Mouse (Mus musculus): ENCODE measurements around the gene Kmo.

Kmo gene

GRCm38 (mm10) chr1:175693429-175693960 is 73.3 kb downstream of the Kmo start:
- DNase-seq (ENCODE audit: low spot score in 2 of 2): no peak

- no peak for DNase-seq (ENCODE audit: low spot score in 2 of 2)
Observed at GRCm38 (mm10) chr1:175698293-175698692, 78.1 kb downstream of the Kmo start, which contains the start of gene Wdr64. Gene Wdr64 (plus strand): TSS chr1:175698593.

- no peak for DNase-seq (ENCODE audit: low spot score in 2 of 2)
Observed at GRCm38 (mm10) chr1:175699375-175699774, 79.2 kb downstream of the Kmo start.

GRCm38 (mm10) chr1:175699796-175700195 is 79.6 kb downstream of the Kmo start:
- DNase-seq (ENCODE audit: low spot score in 2 of 2): no peak

GRCm38 (mm10) chr1:175701145-175701544 is 81.0 kb downstream of the Kmo start:
- DNase-seq (ENCODE audit: low spot score in 2 of 2): no peak

- no peak for DNase-seq (ENCODE audit: low spot score in 2 of 2)
Observed at GRCm38 (mm10) chr1:175707599-175707998, 87.4 kb downstream of the Kmo start.

- no peak for DNase-seq (ENCODE audit: low spot score in 2 of 2)
Observed at GRCm38 (mm10) chr1:175708013-175708412, 87.8 kb downstream of the Kmo start.

Measured in frontal cortex, postnatal 14 days (tissue).